Mouse (Mus musculus) right cerebral cortex, postnatal 25 days (tissue): ENCODE measurements around the gene 2010111I01Rik.

ENCODE experiments used
- DNase-seq: peaks from one replicate; pipeline ENCODE4 v3.0.0; 2022

2010111I01Rik gene

DNA sequence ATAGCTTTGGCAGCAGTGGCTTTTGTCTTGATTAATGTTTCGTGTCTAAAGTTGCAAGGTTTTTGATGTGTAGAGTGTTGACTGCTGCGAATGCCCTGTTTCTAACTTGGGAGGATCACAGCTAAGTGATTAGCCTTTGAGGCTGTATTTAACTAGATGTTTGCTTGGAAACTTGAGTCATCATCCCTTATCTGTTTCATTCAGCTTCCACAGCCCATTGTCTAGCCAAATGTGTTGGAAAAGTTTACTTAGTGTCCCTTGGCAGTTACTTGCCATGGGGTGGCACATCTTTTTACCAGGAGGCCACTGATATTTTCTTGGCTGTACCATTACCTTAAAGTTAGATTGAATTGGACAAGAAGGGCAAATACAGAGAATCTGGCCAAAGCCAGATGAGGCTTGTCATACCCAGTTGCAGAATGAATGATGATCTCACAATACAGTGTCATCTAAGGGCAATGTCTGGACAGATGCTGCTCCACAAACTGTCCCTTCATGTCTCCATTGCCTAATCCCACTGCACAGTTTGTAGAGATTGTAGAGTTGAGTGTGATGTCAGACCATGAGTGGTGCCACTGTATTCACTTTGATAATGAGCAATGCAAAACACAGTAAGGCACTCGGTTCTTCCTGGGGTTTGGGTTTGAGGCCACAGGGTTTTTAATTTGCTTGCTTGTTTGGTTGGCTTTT is 152.9 kb downstream of the 2010111I01Rik start:
- no peak for DNase-seq

- no peak for DNase-seq
Measured at GRCm38 (mm10) chr13:63118682-63119081, 154.0 kb downstream of the 2010111I01Rik start.

DNA sequence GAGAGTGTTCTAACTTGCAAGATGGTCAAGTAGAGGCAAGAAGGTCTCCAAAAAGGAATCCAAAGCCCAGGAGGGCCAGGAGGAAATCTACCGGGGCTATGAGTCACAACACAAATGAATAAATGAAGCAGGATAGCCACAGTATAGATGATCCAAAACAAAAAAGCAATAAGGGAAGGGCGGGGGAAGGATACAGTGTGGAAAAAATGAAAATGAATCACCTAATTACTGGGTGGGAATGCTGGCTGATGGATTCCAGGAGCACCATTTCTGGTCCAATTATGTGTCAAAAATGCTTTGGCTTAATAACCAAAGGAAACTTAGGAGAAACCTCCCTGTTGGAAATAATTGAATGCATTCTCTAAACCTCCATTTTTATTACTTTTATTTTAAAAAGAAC is 155.6 kb downstream of the 2010111I01Rik start:
- no peak for DNase-seq

- DNase-seq, result no peak
Measured at GRCm38 (mm10) chr13:63121747-63122146, 157.1 kb downstream of the 2010111I01Rik start.

DNA sequence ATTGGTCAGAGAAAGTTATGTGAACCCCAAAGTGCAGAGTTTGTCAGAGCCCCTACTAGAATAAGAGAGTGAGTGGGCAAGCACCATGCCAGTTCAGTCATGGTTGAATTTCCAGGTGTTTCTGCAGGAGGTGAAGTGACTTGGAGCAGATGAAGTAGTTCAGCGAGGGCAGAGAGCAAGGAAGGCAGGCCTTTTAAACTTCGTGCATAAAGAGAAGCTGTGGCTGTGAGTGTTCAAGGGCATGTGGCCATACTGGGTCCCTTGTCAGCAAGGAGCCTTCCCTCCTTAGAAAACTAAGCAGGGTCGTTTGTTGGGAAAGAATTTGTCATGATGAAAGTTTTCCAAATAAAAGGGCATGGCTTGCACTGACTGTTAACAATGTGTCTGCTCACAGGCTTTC is 161.5 kb downstream of the 2010111I01Rik start:
- no peak for DNase-seq

- no peak for DNase-seq
Measured at GRCm38 (mm10) chr13:63127516-63127915, 162.8 kb downstream of the 2010111I01Rik start.

GRCm38 (mm10) chr13:63134879-63135421 is 170.3 kb downstream of the 2010111I01Rik start:
- no peak for DNase-seq

DNA sequence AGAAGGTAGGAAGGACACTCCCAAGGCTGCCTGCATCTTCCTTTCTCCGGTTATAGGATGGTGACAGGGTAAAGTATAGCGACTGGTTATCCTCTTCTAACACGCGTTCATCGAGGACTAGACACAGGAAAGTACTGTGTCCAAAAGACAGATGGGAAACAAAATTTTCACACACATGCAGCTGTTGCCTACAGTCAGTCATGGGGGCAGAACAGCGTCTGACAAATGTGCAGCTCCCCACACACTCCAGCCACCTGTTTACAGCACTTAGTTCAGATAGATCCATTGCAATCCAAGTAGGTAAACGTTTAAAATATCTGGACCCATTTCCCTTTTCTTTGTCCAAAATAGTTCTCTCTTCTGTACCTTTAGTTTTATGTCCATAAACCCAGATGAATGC is 171.3 kb downstream of the 2010111I01Rik start:
- no peak for DNase-seq

DNA sequence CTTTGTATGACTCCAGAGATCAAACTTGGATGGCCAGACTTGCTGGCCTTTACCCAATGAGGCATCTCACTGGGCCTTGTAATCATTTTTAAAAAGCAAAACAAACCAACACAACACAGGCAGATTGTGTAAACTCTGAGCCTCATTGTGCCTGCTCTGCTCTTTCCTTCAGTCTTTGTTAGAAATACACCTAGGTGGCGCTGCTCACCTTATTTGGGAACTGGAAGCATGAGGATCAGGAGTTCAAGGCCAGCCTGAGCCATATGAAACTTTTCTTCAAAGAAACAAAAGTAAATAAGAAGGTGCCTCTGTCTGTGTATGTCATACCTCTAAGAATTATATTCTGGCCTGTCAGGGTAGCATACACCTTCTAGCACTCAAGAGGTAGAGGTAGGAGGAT is 172.1 kb downstream of the 2010111I01Rik start:
- DNase-seq, result no peak

DNA sequence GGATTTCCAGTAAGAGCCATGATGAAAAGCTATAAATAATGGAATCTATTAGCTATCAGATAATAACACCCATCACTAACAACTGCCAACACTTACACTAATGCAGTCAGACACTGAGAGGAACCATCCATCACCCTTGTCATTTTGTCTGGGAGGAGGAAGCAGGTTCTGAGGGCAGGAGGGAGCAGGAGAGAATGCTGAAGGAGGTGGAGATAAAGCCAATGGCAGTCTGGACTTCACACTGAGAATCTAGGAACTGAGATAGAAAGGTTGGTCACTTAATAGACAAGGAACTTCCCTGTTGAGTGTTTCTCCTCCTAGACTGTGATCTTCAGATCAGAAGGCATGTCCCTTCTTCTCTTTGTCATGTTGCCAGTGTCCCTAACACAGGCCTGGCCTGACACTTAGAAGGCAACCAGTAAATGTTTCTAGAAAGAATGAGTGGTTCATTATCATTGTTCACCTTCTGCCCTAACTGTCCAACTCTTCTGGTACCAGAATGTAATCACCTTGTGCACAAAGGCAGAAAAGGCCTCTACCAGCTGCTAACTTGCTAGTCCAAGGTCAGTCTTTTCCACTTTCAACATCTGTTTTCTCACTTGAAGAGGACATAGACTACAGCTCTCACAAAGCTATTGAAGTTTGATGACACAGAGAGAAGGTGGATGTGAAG is 173.8 kb downstream of the 2010111I01Rik start:
- DNase-seq, result no peak

DNA sequence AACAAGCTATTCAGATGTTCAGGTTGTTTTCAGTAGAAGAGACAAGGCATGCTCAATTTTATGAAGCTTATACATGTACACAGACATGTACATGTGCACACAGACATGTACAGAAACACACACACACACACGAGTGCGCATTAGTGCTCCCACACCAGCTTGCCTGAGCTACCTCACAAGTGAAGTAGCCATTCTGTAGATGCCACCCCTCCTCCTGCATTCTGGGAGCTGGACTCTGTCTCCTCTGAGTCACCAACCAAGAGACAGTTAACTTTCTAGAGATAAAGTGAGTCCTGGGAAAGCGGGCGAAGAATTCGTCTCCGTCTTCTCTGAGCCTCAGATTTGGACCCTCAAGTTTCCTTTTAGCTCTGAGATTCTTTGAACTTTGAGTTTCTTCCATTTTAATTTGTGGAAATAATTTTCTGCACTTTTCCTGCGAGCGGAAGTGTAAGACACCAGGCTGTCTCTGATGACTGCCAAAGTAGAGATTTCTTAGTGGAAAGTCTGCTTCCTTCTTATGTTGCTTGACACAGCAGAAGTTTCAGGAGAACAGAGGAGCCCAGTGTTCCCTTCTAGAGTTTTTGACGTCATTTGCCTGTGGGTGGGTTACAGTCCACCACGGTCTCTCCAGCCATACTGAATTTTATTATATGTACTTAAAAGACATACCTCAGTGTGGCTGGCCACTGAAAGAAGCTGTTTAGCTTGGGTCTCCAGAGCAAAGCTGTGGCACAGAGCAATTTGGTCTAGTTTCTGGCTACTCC is 175.0 kb downstream of the 2010111I01Rik start:
- DNase-seq, result no peak

- DNase-seq, result no peak
Measured at GRCm38 (mm10) chr13:63140784-63141183, 176.1 kb downstream of the 2010111I01Rik start.

DNA sequence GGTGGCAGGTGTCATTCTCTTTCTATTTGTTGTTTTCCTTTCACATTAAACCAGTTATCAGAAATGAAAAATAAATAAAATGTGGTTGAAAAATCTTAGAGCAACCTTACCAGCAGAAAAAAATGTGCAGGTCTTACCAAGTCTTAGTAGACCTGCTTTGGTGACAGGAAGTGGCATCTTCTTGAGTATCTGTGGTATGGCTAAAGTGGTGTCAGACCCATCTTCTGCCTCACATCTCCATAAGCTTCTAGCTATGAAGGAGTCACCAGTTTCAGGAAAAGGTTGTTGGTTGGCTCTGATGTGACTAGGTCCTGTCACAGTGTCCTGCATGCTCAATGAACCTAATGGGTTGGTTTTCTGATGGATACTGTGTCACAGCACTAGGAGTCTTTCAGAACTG is 176.6 kb downstream of the 2010111I01Rik start:
- no peak for DNase-seq

DNA sequence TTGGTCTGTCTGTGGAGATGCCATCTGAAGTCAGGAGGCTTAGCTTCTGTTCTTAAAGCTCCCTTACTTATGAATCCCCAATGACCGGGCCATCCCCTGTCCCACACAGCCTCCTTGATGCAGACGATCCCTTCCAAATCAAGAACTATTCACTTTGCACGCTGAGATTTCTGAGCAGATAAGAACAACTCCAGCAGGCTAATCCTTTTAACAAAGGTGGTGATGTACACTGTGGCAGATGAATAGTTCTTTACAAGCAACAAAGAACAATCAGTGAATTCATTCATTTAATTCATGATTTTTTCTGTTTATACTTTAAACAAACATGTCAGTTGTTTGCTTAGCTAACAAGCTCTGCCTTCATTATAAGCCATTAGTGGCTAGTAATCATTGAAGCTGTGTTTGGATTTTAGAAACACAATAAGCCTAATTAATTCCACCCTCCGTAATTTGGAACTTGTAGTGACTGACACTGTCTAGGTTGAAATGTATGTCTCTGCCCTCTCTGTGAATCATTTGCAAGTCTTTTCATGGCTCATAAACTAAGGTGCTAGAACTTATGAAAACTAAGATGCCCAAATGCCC is 182.0 kb downstream of the 2010111I01Rik start:
- DNase-seq, result no peak

GRCm38 (mm10) chr13:63148157-63148556 is 183.5 kb downstream of the 2010111I01Rik start:
- no peak for DNase-seq

DNA sequence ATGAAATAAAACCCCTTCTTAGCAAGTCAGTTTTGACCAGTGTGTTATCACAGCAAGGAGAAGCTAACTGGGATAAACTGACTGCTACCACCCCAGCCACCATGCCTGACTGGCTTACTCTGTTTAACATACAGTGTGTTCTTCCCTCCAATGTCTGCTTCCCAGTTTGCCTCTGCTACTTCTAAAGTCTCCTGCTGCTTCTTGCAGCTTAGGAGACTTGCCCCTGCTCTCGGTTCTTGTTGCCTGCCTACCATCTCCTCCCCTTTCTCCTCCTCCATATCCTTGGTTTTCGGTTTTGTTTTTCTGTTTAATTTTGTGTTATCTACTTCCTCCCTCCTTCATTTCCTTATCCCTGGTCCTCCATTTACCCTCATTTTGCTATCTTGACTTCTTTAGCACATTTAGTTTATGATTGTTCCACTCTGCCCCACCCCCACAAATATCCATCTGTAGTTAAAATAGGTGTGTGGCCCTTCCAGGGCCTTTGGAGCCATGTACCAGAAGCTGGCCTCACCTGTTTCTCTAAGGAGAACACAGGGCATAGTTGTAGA is 185.9 kb downstream of the 2010111I01Rik start:
- no peak for DNase-seq

DNA sequence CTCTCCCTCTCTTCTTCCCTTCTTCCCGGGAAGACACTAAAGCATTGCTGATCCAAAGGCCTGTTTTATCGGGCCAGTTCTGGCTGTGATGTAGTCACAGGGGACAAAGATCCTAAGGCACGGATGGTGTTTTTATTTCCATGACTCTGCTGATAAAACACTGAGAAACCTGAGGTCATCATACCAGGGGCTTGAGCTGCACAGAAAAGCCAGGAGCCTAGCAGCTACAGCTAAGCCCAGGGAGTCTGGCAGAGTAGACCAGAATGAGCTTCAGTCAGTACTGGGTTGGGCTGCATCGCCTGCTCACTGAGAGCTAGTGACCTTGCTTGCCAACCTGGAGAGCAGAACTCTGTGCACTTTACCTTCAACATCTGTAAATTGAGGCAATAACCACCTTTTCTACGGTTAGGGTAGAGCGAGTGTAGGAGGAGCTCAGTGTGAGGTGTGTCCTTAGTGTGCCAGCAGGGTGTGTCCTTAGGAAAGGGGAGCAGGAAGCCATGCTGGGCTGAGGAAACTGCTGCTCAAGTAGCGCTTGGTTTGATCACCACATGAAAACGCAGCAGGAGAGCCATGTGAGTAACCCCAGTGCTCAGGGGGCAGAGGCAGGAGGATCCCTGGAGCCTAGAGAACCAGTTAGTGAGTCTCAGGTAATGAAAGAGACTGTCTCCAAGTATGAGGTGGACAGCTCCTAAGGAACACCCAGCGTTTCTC is 186.5 kb downstream of the 2010111I01Rik start:
- no peak for DNase-seq

- no peak for DNase-seq
Measured at GRCm38 (mm10) chr13:63152498-63152897, 187.8 kb downstream of the 2010111I01Rik start.

DNA sequence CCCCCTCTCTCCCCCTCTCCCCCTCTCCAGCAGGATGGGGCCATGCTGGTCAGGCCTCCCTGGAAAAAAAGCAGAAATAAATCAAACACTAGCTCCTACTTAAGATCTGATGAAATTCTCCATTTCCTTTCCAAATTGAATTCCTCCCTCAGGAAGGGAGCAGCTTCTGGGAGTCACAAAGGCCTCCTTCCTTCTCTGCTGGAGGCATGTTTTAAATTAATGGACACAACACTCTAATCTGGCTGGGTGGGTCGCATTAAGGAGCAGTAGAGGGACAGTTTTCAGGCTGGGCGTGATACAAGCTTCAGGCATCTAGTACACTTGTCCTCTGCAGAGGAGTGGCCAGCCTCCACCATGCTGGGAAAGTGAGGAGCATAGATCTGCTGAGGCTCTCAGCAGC is 188.7 kb downstream of the 2010111I01Rik start:
- DNase-seq, result peak; percentile 2

GRCm38 (mm10) chr13:63154851-63155571 is 190.3 kb downstream of the 2010111I01Rik start:
- peak; percentile 5 for DNase-seq

GRCm38 (mm10) chr13:63156264-63156663 is 191.6 kb downstream of the 2010111I01Rik start:
- DNase-seq, result no peak
